13 mouse cellular contexts compared by ENCODE assay signal in the genomic region with DNA sequence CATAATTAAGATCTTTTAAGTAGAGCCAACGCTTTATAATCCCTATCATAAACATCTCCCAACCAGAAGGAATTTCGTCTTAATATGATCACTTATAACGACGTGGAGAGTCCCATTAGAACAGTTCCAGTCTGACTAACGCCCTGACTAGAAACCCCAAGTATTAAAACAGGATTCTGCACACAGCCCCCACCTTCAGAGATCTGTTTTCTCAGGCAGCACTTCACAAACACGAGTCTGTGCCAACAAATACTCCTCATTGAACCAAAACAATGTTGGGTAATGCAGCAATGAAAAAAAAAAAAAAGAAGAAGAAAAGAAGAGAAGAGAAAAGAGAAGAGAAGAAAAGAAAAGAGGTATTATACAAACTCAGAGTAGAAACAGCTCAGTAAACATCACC.
"Had no signal": no experiment of that assay in that cellular context is flagged by ENCODE, and none has a peak within 500 bp of the region (broad histone marks: within the 10 kb centered on the region; RNA-seq: fewer than 3 reads in every experiment).

No protein-coding gene starts in this region.

- H3K4me2 ChIP-seq: limb, embryonic 13.5 days; liver, embryonic 11.5 days; liver, embryonic 15.5 days; lung, embryonic 14.5 days; midbrain, embryonic 11.5 days; midbrain, embryonic 15.5 days had no signal

- H3K4me1 ChIP-seq: midbrain, embryonic 15.5 days had no signal

- H3K9me3 ChIP-seq: limb, embryonic 13.5 days; liver, embryonic 15.5 days; megakaryocyte, embryonic 14.5 days; midbrain, embryonic 15.5 days had no signal

- ATAC-seq: midbrain, embryonic 15.5 days had no signal

- H3K36me3 ChIP-seq: limb, embryonic 13.5 days; liver, embryonic 15.5 days; midbrain, embryonic 15.5 days had no signal

- H3K4me3 ChIP-seq: limb, embryonic 13.5 days; liver, embryonic 15.5 days; megakaryocyte, embryonic 14.5 days; midbrain, embryonic 15.5 days had no signal

- DNase-seq: kidney, adult 8-10 months; kidney, postnatal 36 days; layer of hippocampus, adult 9-11 months; layer of hippocampus, postnatal 36 days had no signal

- H3K9ac ChIP-seq: limb, embryonic 13.5 days; liver, embryonic 15.5 days; lung, embryonic 14.5 days; midbrain, embryonic 15.5 days had no signal

- H3K27me3 ChIP-seq: limb, embryonic 13.5 days; liver, embryonic 15.5 days; megakaryocyte, embryonic 14.5 days; midbrain, embryonic 15.5 days had no signal

- H3K27ac ChIP-seq: kidney, postnatal 0 days; liver, embryonic 15.5 days; macrophage; midbrain, embryonic 15.5 days had no signal
